Mouse (Mus musculus) G1E (cell line): Measurements from ENCODE around the gene Rbp2.

Experiments used
- CTCF ChIP-seq: IDR thresholded peaks from 2 replicates; pipeline ENCODE4 v1.5.1; 2012; ENCODE audit warnings: low read depth, low read length, inconsistent platforms, mixed read lengths
- TAL1 ChIP-seq: conservative IDR thresholded peaks from 2 replicates; pipeline ENCODE4 v1.6.1; 2012; ENCODE audit warnings: low read depth, low read length, inconsistent platforms, mixed read lengths

GRCm38 (mm10) chr9:98489532-98489931 lies 3.6 kb downstream of the Rbp2 start:
- TF ChIP-seq TAL1 (peak; percentile 84), CTCF (no peak)
